Mouse (Mus musculus) MEL (cell line): Measurements from ENCODE around the gene Rad17. TPM values are rescaled to one million over a fixed set of nuclear protein-coding genes. Genes with fewer than 3 reads are reported as not detected.

ENCODE experiments used
- DNase-seq: peaks from one replicate; pipeline ENCODE4 v3.0.0; 2011; ENCODE audit warnings: low read depth, low spot score
- H3K27ac ChIP-seq: 2 replicates; pipeline ENCODE4 v1.5.1; 2012; ENCODE audit warnings: low read depth, mild to moderate bottlenecking, control low read depth, low read length, moderate library complexity; ENCODE audit not compliant: control insufficient read depth
- H3K27me3 ChIP-seq, 2 experiments: fragments of 150-350 bp in 1 of 2; sonication (generic) in 1 of 2; 2 replicates each; pipeline ENCODE4 v1.6.1; 2012; ENCODE audit warnings: low read length in 2 of 2, mild to moderate bottlenecking in 2 of 2, improper control_type of control experiment in 1 of 2, moderate library complexity in 1 of 2; ENCODE audit not compliant: insufficient read depth in 2 of 2, control insufficient read depth in 1 of 2
- H3K36me3 ChIP-seq, 2 experiments: 2 replicates each; pipeline ENCODE4 v1.6.1; 2012 to 2014; ENCODE audit warnings: low read length in 2 of 2, improper control_type of control experiment in 1 of 2, inconsistent platforms in 1 of 2, mild to moderate bottlenecking in 1 of 2; ENCODE audit not compliant: insufficient read depth in 2 of 2, control insufficient read depth in 1 of 2
- H3K4me1 ChIP-seq, 2 experiments: fragments of 150-350 bp in 1 of 2; sonication (generic) in 1 of 2; 2 replicates each; pipeline ENCODE4 v1.6.1; 2012; ENCODE audit warnings: low read length in 2 of 2, improper control_type of control experiment in 1 of 2, mild to moderate bottlenecking in 1 of 2; ENCODE audit not compliant: insufficient read depth in 2 of 2, control insufficient read depth in 1 of 2
- H3K4me3 ChIP-seq, 2 experiments: fragments of 150-350 bp in 1 of 2; sonication (generic) in 1 of 2; 2 replicates each; pipeline ENCODE4 v1.5.1; 2012; ENCODE audit warnings: low read depth in 2 of 2, low read length in 2 of 2, mild to moderate bottlenecking in 2 of 2, moderate library complexity in 2 of 2, control low read depth in 1 of 2, improper control_type of control experiment in 1 of 2; ENCODE audit not compliant: control insufficient read depth in 1 of 2, insufficient read depth in 1 of 2
- H3K79me2 ChIP-seq: 2 replicates; pipeline ENCODE4 v1.6.1; 2012; ENCODE audit warnings: mild to moderate bottlenecking, low read length, moderate library complexity; ENCODE audit not compliant: control insufficient read depth, poor library complexity, insufficient read depth
- H3K9ac ChIP-seq: 2 replicates; pipeline ENCODE4 v1.6.1; 2012; ENCODE audit warnings: low read depth, mild to moderate bottlenecking, control low read depth, low read length, moderate library complexity; ENCODE audit not compliant: control insufficient read depth, poor library complexity, severe bottlenecking
- H3K9me3 ChIP-seq: fragments of 150-350 bp; sonication (generic); replicated peaks from 2 replicates; pipeline ENCODE4 v1.6.1; 2012; ENCODE audit warnings: mild to moderate bottlenecking, low read length, improper control_type of control experiment, moderate library complexity; ENCODE audit not compliant: insufficient read depth
- BHLHE40 ChIP-seq: IDR thresholded peaks from 2 replicates; pipeline ENCODE4 v1.6.1; 2012; ENCODE audit warnings: low read depth, mild to moderate bottlenecking, inconsistent platforms, low read length, improper control_type of control experiment, borderline replicate concordance
- CTCF ChIP-seq, 3 experiments: IDR thresholded peaks in 2 of 3; conservative IDR thresholded peaks in 1 of 3; 2 replicates each; pipeline ENCODE4 v1.5.1; 2011 to 2012; ENCODE audit warnings: low read length in 3 of 3, low read depth in 2 of 3, mild to moderate bottlenecking in 2 of 3, improper control_type of control experiment in 1 of 3, inconsistent platforms in 1 of 3, mixed read lengths in 1 of 3, moderate library complexity in 1 of 3; ENCODE audit not compliant: control insufficient read depth in 1 of 3, insufficient read depth in 1 of 3, poor library complexity in 1 of 3, severe bottlenecking in 1 of 3
- EP300 ChIP-seq, 2 experiments: IDR thresholded peaks; 2 replicates each; pipeline ENCODE4 v1.6.1; 2011; ENCODE audit warnings: improper control_type of control experiment in 2 of 2, low read length in 2 of 2, low read depth in 1 of 2, mild to moderate bottlenecking in 1 of 2
- ETS1 ChIP-seq: IDR thresholded peaks from 2 replicates; pipeline ENCODE4 v1.6.1; 2012; ENCODE audit warnings: low read depth, mild to moderate bottlenecking, inconsistent platforms, low read length, improper control_type of control experiment, moderate library complexity
- GABPA ChIP-seq: IDR thresholded peaks from 2 replicates; pipeline ENCODE4 v1.6.1; 2012; ENCODE audit warnings: low read depth, mild to moderate bottlenecking, inconsistent platforms, low read length, improper control_type of control experiment, moderate library complexity
- KAT2A ChIP-seq: conservative IDR thresholded peaks from 2 replicates; pipeline ENCODE4 v1.6.1; 2012; ENCODE audit warnings: low read depth, low read length, improper control_type of control experiment, inconsistent platforms
- MAX ChIP-seq: IDR thresholded peaks from 2 replicates; pipeline ENCODE4 v1.6.1; 2011; ENCODE audit warnings: low read length, improper control_type of control experiment
- MXI1 ChIP-seq: IDR thresholded peaks from 2 replicates; pipeline ENCODE4 v1.6.1; 2011; ENCODE audit warnings: mild to moderate bottlenecking, low read depth, low read length, improper control_type of control experiment
- MYC ChIP-seq: IDR thresholded peaks from 2 replicates; pipeline ENCODE4 v1.6.1; 2011; ENCODE audit warnings: low read depth, mild to moderate bottlenecking, low read length, improper control_type of control experiment, moderate library complexity
- NRF1 ChIP-seq: IDR thresholded peaks from 2 replicates; pipeline ENCODE4 v1.6.1; 2014; ENCODE audit warnings: low read depth, mild to moderate bottlenecking, inconsistent platforms, low read length, improper control_type of control experiment, moderate library complexity; ENCODE audit not compliant: poor library complexity, insufficient read depth, severe bottlenecking
- POLR2AphosphoS5 ChIP-seq: IDR thresholded peaks from 2 replicates; pipeline ENCODE4 v1.6.1; 2012; ENCODE audit warnings: low read depth, borderline replicate concordance, mild to moderate bottlenecking, inconsistent platforms, low read length, moderate library complexity, mixed read lengths
- RAD21 ChIP-seq: IDR thresholded peaks from 2 replicates; pipeline ENCODE4 v1.6.1; 2011; ENCODE audit warnings: mild to moderate bottlenecking, low read depth, low read length, improper control_type of control experiment
- TCF12 ChIP-seq: IDR thresholded peaks from 2 replicates; pipeline ENCODE4 v1.6.1; 2014; ENCODE audit warnings: low read depth, mild to moderate bottlenecking, inconsistent platforms, low read length, improper control_type of control experiment, moderate library complexity
- UBTF ChIP-seq: IDR thresholded peaks from 2 replicates; pipeline ENCODE4 v1.6.1; 2012; ENCODE audit warnings: low read depth, mild to moderate bottlenecking, inconsistent platforms, low read length, improper control_type of control experiment, moderate library complexity, borderline replicate concordance; ENCODE audit not compliant: insufficient read depth
- ZKSCAN1 ChIP-seq: IDR thresholded peaks from 2 replicates; pipeline ENCODE4 v1.6.1; 2012; ENCODE audit warnings: low read depth, mild to moderate bottlenecking, inconsistent platforms, low read length, improper control_type of control experiment, moderate library complexity
- ZMIZ1 ChIP-seq: IDR thresholded peaks from 2 replicates; pipeline ENCODE4 v1.6.1; 2012; ENCODE audit warnings: low read depth, mild to moderate bottlenecking, inconsistent platforms, low read length, improper control_type of control experiment, moderate library complexity
- polyA plus RNA-seq, 2 experiments: library from polyadenylated mRNA; stranded (reverse) in 1 of 2; unstranded in 1 of 2; fragments of >175 nt in 1 of 2; fragments of >200 nt in 1 of 2; gene quantifications; 2 replicates each; pipeline versions ENCODE4 v1.2.1 to v1.2.4; 2012; ENCODE audit warnings: low replicate concordance in 2 of 2, low read depth in 1 of 2; ENCODE audit not compliant: insufficient read length in 2 of 2, insufficient read depth in 1 of 2, missing spikeins in 1 of 2
- total RNA-seq: library from RNA; depleted of rRNA; stranded (reverse); fragments of 300-350 nt; gene quantifications from 2 replicates; pipeline ENCODE4 v1.2.3, GENCODE M21; 2012

Gene Rad17
- total and polyA plus RNA-seq, 3 experiments, result 21.7 to 31.2 TPM; not detected in 1

GRCm38 (mm10) chr13:100698866-100699265, 48.0 kb upstream of the Rad17 start:
- H3K9ac ChIP-seq, result no peak overlapping the region
- TF ChIP-seq BHLHE40 (no peak), MXI1 (no peak), ZMIZ1 (no peak), MYC (no peak), RAD21 (no peak), CTCF (IDR thresholded peaks at IDR 0.05 in 2 of 3, conservative IDR thresholded peaks at IDR 0.05 in 1 of 3; ENCODE audit: control insufficient read depth in 1 of 3, insufficient read depth in 1 of 3, low read depth in 2 of 3, low read length in 3 of 3, poor library complexity in 1 of 3, severe bottlenecking in 1 of 3) (no peak), ETS1 (no peak), GABPA (no peak), ZKSCAN1 (no peak), POLR2AphosphoS5 (no peak), TCF12 (no peak), NRF1 (no peak), UBTF (no peak), KAT2A (no peak)
- no peak for DNase-seq
- no peak overlapping the region for H3K4me3 ChIP-seq
- no peaks in the 10 kb centered on the region for H3K27me3 ChIP-seq
- no peak overlapping the region for H3K27ac ChIP-seq
- no peaks in the 10 kb centered on the region for H3K79me2 ChIP-seq
- peaks cover 0 to 18% of the 10 kb centered on the region in 2 experiments; a peak in 2 of 4 replicates for H3K36me3 ChIP-seq
- H3K9me3 ChIP-seq, result no peaks in the 10 kb centered on the region
- no peaks in the 10 kb centered on the region for H3K4me1 ChIP-seq

- no peak overlapping the region for H3K9ac ChIP-seq
- DNase-seq, result no peak
- no peaks in the 10 kb centered on the region for H3K4me1 ChIP-seq
- no peak overlapping the region for H3K27ac ChIP-seq
- H3K4me3 ChIP-seq, result no peak overlapping the region
- H3K36me3 ChIP-seq, result peaks cover 0 to 7% of the 10 kb centered on the region in 2 experiments; a peak in 2 of 4 replicates
- H3K79me2 ChIP-seq, result no peaks in the 10 kb centered on the region
- TF ChIP-seq NRF1 (no peak), MAX (no peak), UBTF (no peak), ZMIZ1 (no peak), ETS1 (no peak), POLR2AphosphoS5 (no peak), EP300 (IDR thresholded peaks at IDR 0.05; ENCODE audit: low read depth in 1 of 2, low read length in 2 of 2) (no peak)
- no peaks in the 10 kb centered on the region for H3K27me3 ChIP-seq
- no peaks in the 10 kb centered on the region for H3K9me3 ChIP-seq
Measured at GRCm38 (mm10) chr13:100697541-100697940, 46.7 kb upstream of the Rad17 start.
